Mouse (Mus musculus) v-Abl transformed pro-B cells (cell line): ENCODE results near the gene Casc3.

Experiments
- in situ Hi-C, 2 experiments: fragments of 400-800 bp; cut with MboI; formaldehyde crosslinking; loops; one replicate each; pipeline ENCODE4 v1.15.1; 2025; ENCODE audit not compliant: unreplicated experiment in 2 of 2

Casc3 gene

DNA sequence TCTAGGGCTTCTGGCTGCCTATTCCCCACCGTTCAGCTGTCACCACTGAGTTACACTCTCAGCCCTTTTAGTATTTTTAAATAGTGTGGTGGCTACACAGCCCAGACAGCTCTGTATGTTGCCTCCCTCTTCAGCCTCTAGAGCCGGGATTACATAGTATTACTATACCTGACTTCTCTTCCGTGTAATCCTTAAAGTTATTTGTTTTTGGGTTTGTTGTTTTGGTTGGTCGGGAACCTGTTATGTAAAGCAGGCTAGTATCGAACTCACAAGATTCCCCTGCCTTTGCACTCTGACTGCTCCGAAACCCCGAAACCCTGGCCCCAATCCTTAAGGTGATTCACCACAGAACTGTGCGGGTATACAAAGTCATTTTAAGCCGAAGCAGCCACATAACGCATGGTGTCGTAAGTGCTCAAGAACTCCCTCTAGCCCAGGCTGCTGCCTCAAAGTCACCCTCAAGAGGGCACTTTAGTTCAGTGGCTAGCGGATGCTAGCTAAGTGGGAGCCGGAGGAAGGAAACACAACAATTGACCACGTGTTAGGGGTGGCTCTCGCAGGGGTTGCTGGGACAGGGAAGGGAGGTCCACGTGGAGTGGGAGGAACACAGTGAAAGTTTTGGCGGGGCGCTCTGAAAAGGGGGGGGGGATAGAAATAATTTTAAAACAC is 16.0 kb upstream of the Casc3 start:
- in situ Hi-C loops, result loop anchor here (5.0 kb wide), 2 partner anchors 71 to 76 kb away; no protein-coding TSS in a partner anchor

DNA sequence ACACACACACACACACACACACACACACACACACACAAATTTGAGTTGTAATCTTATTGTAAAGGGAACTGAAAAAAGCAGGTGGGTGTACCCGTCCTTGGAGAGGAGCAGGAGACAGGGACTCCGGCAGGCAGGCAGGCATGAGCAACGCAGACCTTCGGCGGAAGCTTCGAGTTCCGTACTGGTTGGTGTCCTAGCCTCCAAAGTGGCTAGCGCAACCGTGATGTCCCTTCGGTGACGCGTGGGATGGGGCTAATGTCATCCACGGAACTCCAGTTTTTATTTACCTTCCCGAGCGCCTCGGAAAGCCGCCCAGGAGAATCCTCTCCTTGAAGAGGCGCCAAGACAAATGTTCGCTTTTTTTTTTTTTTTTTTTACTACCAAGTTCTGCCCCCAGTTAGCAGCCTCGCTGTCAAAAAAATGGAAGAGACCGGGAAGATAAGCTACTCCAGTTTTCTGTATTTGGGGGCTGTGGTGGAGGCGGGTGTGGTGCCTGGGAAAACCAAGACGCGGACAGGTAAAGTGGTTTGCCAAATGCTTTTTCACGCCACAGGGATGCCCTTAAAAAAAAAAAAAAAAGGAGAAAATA is 15.4 kb upstream of the Casc3 start:
- in situ Hi-C loops, result loop anchor here (5.0 kb wide), 2 partner anchors 72 to 77 kb away; no protein-coding TSS in a partner anchor

DNA sequence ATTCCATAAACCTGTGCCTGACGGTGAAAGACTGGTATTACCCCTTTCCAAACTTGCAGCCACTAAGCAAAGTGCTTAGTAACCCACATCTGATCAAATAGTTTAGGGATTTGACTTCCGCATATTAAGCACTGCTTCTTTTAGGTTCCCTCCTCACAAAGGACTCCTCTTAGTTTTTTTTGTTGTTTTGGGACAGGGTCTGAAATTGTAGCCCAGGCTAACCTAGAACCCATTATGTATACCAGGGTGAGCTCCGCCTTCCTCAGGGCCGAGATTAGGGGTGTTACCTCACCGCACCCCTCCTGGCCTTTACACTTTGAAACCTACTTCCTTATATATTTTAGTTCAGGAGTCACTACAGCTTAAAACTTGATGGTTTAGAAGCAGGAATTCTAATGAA is 14.9 kb upstream of the Casc3 start:
- in situ Hi-C loops, result loop anchor here (5.0 kb wide), 3 partner anchors 37 to 78 kb away; no protein-coding TSS in a partner anchor

DNA sequence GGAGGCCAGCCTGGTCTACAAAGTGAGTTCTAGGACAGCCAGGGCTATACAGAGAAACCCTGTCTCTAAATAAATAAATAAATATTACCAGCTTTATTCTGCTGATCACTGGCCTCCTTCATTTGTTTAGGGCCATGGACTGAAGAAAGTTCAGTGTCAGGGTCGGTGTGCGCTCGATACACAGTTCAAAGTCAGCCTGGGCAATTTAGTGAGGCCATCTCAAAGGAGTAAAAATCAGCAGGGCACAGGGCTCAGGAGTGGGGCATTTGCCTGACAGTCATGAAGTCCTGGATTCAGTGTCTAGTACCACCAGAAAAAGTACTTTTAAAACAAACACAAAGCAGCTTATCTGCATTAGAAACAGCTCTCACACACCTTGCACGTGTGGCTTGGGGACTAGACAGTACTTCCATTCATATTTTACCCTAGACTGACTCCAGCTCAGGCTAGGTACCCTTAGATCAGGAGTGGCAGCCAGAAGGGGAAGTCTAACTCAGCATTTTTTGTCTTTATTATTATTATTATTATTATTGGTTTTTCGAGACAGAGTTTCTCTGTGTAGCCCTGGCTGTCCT is 14.0 kb upstream of the Casc3 start:
- in situ Hi-C loops, result loop anchor here (5.0 kb wide), 1 partner anchor 37 kb away; no protein-coding TSS in a partner anchor

DNA sequence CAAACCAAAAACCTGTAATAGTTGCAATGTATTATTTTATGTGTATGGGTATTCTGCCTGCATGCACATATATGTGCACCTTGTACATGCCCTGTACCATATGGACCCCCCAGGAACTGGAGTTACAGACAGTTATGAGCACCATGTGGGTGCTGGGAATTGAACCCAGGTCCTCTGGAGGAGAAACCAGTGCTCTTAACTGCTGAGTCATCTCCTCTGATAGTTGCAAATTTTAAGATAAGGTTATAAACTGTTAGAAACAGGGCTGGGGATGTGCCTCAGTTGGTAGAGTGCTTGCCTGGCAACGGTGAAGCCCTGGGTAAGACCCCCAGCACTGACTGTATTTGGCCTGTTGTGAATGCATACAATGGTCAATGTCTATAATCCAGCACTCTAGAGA is 13.3 kb upstream of the Casc3 start:
- in situ Hi-C loops, result loop anchor here (5.0 kb wide), 1 partner anchor 36 kb away; no protein-coding TSS in a partner anchor

DNA sequence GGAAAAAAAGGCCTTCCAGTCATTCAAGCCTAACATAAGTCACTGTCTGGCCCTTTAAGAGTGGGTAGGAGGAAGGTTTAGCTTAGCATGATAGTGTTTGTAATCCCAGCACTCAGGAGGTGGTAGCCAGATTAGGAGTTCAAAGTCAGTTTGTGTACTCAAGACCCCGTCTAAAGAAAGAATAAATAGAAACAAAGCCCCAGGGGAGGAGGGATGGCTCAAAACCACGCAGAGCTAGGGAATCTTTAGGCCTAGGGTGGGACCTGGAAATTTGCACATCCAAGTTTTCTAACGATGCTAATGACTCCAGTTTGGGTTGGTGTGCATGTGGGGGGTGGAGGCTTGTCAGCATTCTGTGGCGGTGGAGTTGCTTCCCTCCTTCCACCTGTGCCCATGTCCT is 12.6 kb upstream of the Casc3 start:
- in situ Hi-C loops, result loop anchor here (5.0 kb wide), 1 partner anchor 35 kb away; no protein-coding TSS in a partner anchor

DNA sequence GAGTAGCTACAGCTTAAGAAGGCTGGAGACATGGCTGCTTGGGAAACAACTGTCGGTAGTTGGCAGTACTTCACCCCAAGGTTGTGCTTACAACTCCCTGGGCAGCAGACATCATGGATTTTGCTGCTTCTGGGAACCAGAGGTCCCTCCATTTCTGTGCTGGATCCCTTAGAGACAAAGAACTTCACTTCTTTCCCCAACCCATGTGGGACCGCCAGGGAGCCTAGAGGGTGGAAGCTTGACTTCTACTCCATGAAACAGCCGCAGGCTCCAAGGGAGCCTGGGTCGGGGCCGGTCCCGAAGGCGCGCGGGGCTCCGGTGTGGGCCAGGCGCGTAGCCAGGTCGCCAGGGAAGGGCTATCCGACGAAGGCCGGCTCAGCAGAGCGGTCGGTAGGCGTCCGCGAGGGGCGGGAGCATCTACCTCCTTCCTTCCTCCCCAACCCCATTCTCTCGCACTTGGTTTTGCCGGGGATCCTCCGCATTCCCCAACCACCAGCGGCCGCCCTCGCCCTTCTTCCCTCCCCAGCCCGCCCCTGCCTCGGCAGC is 10.2 kb upstream of the Casc3 start:
- in situ Hi-C loops, result loop anchor here (5.0 kb wide), 1 partner anchor 33 kb away; no protein-coding TSS in a partner anchor

DNA sequence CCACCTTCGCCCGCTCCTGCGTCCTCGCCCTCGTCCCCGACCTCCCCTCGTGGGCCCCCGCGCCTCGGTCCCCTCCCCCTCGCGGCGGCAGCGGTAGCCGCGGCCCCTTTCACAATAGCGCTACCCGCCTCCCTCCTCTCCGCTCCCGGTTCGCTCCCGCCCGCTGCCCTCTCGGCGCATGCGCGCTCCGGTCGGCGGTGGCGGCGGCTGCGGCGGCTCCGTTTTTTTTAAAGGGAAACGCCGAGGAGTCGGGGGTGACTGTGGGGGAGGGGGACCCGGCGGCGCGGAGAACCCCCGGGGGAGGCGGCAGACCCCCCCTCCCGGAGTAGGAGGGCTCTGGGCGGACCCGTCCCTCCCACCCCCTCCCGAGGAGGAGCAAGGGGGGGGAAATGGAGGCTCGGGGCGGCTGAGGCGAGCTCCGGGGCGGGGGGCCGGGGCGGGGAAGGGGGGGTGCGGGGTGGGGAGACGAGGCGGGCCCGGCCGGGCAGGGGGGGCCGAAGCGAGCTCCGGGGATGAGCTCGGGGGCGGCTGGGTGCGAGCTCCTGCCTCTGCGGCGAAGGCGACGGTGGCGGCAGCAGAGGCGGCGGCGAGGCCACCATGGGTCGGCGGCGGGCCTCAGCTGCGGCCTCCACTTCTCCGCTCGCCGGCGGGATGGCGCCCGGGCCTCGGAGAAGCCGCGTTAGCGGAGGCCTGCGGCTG is 9.5 kb upstream of the Casc3 start, which contains the start of gene Msl1:
Msl1 (plus strand) TSS at position 502 of the 699 bp plus-strand sequence.
- in situ Hi-C loops, result no loop called here

DNA sequence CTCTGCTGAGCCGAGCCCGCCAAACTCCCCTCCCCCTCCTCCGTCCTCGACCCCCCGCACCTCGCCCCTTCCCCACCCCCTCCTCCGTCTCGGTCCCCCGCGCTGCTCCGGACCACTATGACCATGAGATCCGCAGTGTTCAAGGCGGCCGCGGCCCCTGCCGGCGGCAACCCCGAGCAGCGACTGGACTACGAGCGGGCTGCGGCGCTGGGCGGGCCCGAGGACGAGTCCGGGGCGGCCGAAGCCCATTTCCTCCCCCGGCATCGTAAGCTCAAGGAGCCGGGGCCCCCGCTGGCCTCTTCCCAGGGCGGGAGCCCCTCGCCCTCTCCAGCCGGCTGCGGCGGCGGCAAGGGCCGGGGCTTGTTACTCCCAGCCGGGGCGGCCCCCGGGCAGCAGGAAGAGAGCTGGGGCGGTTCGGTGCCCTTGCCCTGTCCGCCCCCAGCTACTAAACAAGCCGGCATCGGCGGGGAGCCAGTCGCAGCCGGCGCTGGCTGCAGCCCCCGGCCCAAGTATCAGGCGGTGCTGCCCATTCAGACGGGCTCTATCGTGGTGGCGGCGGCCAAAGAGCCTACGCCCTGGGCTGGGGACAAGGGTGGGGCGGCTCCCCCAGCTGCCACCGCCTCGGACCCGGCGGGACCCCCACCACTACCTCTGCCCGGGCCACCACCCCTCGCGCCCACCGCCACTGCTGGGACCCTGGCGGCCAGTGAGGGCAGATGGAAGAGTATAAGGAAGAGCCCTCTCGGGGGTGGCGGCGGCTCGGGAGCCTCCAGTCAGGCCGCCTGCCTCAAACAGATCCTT is 8.8 kb upstream of the Casc3 start:
- in situ Hi-C loops, result no loop called here

DNA sequence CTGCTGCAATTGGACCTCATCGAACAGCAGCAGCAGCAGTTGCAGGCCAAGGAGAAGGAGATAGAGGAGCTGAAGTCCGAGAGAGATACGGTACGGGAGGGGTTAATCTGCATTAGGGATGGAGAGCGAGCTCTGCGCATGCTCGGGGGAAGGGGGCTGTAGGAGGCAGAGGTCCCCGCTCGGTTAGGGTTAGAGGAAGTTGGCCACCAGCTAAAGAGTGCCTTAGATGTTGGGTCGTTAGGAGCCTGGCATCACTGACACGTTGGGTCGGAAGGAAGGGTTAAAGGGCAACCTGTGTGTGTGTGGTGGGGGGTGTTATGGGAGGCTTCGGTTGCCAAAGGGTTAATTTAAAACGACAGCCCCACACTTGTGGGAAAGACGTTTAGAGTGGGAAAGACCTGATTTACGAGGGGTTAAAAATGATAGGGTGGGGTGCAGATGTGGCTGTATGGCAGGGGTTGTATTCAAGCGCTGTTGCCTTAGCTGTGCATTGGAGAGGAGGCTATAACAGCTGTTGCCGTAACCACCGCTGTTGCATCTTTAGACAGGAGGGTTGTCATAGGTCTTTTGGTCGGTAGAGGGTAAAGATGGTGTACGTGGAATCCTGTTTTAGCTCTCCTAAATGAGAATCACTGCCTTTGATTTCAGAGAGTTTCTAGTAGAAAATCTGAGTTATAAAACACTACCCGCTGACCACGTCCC is 8.0 kb upstream of the Casc3 start:
- in situ Hi-C loops, result no loop called here

DNA sequence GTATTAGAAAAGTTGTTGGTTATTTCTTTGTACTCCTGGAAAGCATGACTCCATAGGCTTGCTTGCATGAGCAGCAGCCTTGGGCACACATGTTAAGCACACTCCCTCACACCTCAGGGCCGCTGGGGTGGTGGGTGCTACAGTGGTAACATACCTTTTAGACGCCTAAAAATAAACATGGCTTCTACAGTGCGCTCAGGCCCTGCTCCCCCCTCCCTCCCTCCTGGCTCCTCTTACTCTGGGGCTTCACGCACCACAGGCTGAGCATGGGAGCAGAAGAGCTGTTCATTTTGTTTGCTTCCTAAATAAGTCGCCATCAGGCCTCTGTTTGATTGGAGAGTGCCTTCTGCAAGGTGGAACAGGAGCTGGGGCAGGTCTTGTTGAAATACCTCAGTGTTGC is 7.4 kb upstream of the Casc3 start:
- in situ Hi-C loops, result no loop called here

DNA sequence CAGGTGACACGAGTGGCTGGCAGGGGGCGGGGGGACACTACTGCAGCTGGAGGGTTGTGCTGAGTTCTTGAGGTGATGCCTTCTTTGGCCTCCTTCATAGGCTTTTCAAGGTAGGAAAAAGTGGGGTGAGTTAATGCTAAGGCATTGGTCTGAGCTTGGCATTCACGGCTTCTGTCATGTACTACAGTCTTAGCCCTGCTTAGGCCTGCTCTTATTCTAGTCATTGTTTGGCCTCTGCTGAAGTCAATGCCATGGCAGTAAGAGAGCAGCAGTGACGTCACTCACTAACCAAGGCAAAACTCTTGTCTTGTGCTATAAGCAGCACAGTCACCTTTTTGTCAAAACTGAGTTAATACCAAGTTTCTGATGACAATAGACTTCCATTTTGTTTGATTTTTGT is 6.8 kb upstream of the Casc3 start:
- in situ Hi-C loops, result no loop called here

DNA sequence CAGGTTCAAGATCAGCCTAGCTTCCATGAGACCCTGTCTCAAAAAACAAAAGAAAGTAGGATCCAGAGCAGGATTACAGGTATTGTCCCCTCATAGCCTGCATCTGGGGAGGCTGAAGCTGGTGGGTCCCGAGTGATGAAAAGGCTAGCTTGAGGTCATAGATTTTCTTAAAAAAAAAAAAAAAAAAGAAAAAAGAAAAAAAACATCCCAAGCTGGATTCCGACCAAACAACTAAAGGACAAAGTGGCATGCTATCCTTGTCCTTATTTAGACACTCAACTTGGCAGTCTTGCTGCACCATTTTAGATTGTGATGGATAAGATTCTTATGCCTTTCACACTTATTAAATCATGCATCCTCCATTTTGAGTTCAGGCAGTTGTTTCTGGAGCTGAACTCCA is 3.7 kb downstream of the Casc3 start:
- in situ Hi-C loops, result no loop called here

DNA sequence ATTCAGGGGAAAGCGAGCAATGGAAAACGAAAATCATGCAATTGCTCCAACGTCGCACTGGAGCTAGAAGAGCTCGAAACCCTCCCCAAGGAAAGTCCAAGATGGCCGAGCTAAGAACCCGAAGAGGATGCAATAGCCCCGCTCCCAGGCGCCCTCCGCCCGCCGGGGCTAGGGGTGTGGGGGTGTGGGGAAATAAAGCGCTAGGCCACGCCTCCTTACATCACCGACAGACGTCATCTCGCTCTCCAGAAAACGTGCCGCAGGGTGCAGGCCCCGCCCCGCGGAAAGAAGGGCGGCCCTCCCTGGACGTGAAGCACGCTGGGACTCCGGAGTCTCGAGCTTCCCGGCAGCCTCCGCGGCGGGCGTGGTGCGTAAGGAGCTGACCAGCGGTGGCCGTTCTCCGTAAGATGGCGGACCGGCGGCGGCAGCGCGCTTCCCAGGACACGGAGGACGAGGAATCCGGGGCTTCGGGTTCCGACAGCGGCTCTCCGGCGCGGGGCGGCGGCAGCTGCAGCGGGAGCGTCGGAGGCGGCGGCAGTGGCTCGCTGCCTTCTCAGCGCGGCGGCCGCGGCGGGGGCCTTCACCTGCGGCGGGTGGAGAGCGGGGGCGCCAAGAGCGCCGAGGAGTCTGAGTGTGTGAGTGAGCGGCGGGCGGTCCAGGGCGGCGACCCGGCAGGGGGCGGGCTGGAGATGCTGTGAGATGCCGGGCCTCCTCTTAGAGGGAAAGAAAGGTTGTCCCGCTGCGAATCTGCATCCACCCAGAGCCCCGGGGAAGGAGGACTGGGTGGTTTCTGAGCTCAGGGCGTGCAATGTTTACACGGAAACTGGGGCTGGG is 5.0 kb downstream of the Casc3 start:
- in situ Hi-C loops, result no loop called here

DNA sequence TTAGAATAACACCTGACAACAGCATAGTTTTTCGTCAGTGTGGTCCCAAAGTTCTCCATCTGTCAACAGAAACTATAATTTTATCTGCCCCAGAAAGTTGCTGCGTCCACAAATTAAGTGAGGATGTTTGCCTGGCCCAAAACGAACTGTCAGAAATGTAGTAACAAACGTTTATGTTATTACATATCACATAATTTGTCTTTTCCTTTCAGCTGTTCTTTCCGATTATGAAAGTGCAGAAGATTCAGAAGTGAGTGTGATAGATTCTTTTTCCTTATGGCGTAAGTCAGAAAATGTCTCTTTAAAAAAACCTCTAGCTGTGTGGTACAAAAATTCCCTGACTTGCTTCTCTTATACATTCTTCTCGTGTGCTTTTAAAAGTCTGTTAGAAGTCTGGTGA is 6.0 kb downstream of the Casc3 start:
- in situ Hi-C loops, result no loop called here

DNA sequence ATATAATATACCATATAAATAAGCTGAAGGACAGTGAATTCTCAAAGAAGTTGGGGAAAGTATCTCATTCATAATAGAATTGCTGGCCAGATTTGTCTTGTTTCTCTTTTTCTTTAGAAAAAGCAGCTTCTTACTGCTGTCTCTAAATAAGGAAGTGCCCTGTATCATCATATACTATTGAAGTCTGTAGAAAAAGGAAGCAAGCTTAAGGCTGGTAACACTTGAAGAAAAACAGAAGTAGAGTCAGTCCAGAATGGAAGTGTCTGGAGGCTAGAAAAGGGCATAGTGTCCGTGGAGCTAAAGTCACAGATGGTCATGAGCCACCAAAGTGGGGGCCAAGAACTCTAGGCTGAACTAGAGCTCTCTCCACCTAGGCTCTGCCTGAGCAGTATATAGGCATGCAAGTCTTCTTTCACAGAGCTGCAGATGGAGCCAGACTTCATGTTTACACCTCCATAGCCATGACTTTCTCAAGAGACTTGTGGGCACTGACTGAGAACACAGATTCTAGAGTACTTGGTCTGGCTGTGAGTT is 12.1 kb downstream of the Casc3 start:
- in situ Hi-C loops, result no loop called here

DNA sequence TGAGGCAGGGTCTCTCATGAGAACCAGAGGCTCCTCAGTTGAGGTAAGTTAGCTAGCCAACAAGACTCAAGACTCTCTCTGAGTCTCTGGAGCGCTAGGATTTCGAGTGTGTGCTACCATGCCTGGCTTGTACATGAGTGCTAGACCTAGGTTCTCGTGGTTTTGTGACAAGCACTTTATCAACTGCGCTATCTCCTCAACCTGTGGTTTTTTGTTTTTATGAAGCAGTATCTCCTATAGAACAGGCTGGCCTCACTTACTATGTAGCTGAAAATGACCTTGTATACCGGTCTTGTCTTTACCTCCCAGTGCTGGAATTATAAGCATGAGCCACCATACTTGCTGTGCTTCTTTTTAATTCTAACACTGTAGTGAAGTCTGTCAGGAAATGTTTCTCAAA is 16.3 kb downstream of the Casc3 start:
- in situ Hi-C loops, result loop anchor here in 1 of 2 experiments (10.0 kb wide), 1 partner anchor 106 kb away; no protein-coding TSS in a partner anchor

DNA sequence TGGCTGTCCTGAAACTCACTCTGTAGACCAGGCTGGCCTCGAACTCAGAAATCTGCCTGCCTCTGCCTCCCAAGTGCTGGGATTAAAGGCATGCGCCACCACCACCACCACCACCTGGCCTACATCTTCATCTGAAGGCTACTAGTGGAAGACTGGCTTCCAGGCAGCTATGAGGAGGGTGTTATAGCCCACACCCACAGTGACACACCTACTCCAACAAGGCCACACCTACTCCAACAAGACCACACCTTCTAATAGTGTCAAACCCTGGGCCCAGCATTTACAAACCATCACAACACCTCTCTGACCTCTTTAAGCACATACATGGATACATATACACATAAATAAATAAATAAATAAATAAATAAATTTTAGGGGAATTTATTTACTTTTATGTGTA is 21.4 kb downstream of the Casc3 start:
- in situ Hi-C loops, result loop anchor here (5.0 to 10.0 kb wide), 2 partner anchors 34 to 111 kb away; no protein-coding TSS in a partner anchor
